ENCODE assay signal across 8 mouse cellular contexts in genomic region chr6:136875670-136876069, GRCm38 (mm10). TPM values are rescaled to one million over a fixed set of nuclear protein-coding genes. Genes with fewer than 3 reads are reported as not detected.
A peak's percentile ranks its signal among the peaks of the same experiment; 100 is the strongest.
DNase-seq lines count a peak whose midpoint lies in the region; ATAC-seq and TF ChIP-seq lines count a peak whose summit lies in the region.

Gene Mgp, minus strand, starts transcription at chr6:136875823.

- H3K27ac ChIP-seq in kidney, embryonic 14.5 days (ENCODE audit: low read depth, low read length) = peak within 1 kb of the TSS; percentile 26; the same call in 1 of the 2 replicates
- peak within 1 kb of the TSS; percentile 34 for H3K27ac ChIP-seq in brown adipose tissue, adult 24 weeks (replicated peaks; ENCODE audit: low read depth, low read length)
- H3K27ac ChIP-seq in lung, postnatal 0 days (ENCODE audit: low read length) = peak within 1 kb of the TSS; percentile 68

- H3K9me3 ChIP-seq in kidney, embryonic 14.5 days (ENCODE audit: control insufficient read depth, low read length) = no peaks in the 10 kb centered on the region; the same call in 1 of the 2 replicates
- H3K9me3 ChIP-seq in lung, postnatal 0 days (ENCODE audit: low read length) = no peaks in the 10 kb centered on the region

- no peak for TF ChIP-seq EP300 in lung, postnatal 0 days (IDR thresholded peaks at IDR 0.05)

- TF ChIP-seq CTCF in lung, postnatal 0 days (IDR thresholded peaks at IDR 0.05) = no peak

- no peaks in the 10 kb centered on the region for H3K27me3 ChIP-seq in kidney, embryonic 14.5 days (ENCODE audit: control insufficient read depth, insufficient read depth, low read length)
- H3K27me3 ChIP-seq in lung, postnatal 0 days (replicated peaks; ENCODE audit: insufficient read depth, low read length) = no peaks in the 10 kb centered on the region

- H3K9ac ChIP-seq in kidney, embryonic 14.5 days (ENCODE audit: low read depth, low read length) = peak within 1 kb of the TSS; percentile 40; the same call in 1 of the 2 replicates
- peak within 1 kb of the TSS; percentile 47 for H3K9ac ChIP-seq in lung, postnatal 0 days (replicated peaks; ENCODE audit: low read depth)

- H3K4me2 ChIP-seq in kidney, embryonic 14.5 days (replicated peaks; ENCODE audit: low read depth, low read length) = peak within 1 kb of the TSS; percentile 32
- H3K4me2 ChIP-seq in lung, postnatal 0 days (replicated peaks; ENCODE audit: low read depth, low read length) = peak within 1 kb of the TSS; percentile 30

- DNase-seq in kidney, adult 8-10 months = no peak
- DNase-seq in heart, adult 11 months = peak; percentile 98
- DNase-seq in kidney, postnatal 14 days = peak; percentile 53
- DNase-seq in lung, postnatal 0 days (ENCODE audit: low spot score) = peak; percentile 79
- DNase-seq in testis, postnatal 14 days (ENCODE audit: low spot score) = peak; percentile 46
- DNase-seq in thymus, postnatal 14 days = no peak

- WGBS in kidney, embryonic 14.5 days = 13% methylated on average over 9 of the region's 9 CpGs
- WGBS in lung, postnatal 0 days = 30% methylated on average over 9 of the region's 9 CpGs

- peak within 1 kb of the TSS; percentile 33 for H3K4me3 ChIP-seq in kidney, embryonic 14.5 days (ENCODE audit: low read length)
- H3K4me3 ChIP-seq in brown adipose tissue, adult 24 weeks (ENCODE audit: insufficient read depth, low read depth, low read length) = peak within 1 kb of the TSS; percentile 40
- H3K4me3 ChIP-seq in lung, postnatal 0 days (ENCODE audit: low read depth, low read length) = peak within 1 kb of the TSS; percentile 34

- H3K36me3 ChIP-seq in kidney, embryonic 14.5 days (ENCODE audit: control insufficient read depth, insufficient read depth, low read length) = no peaks in the 10 kb centered on the region
- no peaks in the 10 kb centered on the region for H3K36me3 ChIP-seq in lung, postnatal 0 days (ENCODE audit: insufficient read depth, low read length)

- no peaks in the 10 kb centered on the region; the same call in 1 of the 2 replicates for H3K4me1 ChIP-seq in kidney, embryonic 14.5 days (ENCODE audit: control insufficient read depth, insufficient read depth, low read length)
- H3K4me1 ChIP-seq in brown adipose tissue, adult 24 weeks (ENCODE audit: control insufficient read depth, insufficient read depth, insufficient read length, low read length) = no peaks in the 10 kb centered on the region
- no peaks in the 10 kb centered on the region for H3K4me1 ChIP-seq in lung, postnatal 0 days (ENCODE audit: insufficient read depth, low read depth, low read length)

- ATAC-seq in kidney, embryonic 14.5 days (ENCODE audit: low FRiP score, low TSS enrichment) = peak; percentile 95
- ATAC-seq in lung, postnatal 0 days = peak; percentile 83

RNA-seq across cellular contexts. Expression of gene Mgp, which starts in this region (rescaled TPM):
- 168 and 215 TPM in 2 replicates for polyA plus RNA-seq in kidney, embryonic 14.5 days (2014; fragmentation: Nextera tagmentation; extraction: Ambion mirVana)
- 126 and 205 TPM in 2 replicates for polyA plus RNA-seq in brown adipose tissue, adult 24 weeks (2012; ENCODE audit: insufficient read depth, insufficient read length, missing spikeins)
- polyA plus RNA-seq in lung, postnatal 0 days (2015; fragmentation: Nextera tagmentation; extraction: Ambion mirVana) = 1,533 and 1,851 TPM in 2 replicates

Comparison
In these comparisons a context has a peak if more than half of its experiments do, and no peak if none do; other contexts are left out.
1. DNase-seq: peak in heart, adult 11 months (single experiment), kidney, postnatal 14 days (single experiment), lung, postnatal 0 days (single experiment) and testis, postnatal 14 days (single experiment); none in kidney, adult 8-10 months (0 of 2) and thymus, postnatal 14 days (single experiment).
2. Peak in every context shown above with its lines, with median percentiles within 50 percentile points of each other: H3K27ac ChIP-seq and H3K4me3 ChIP-seq.